Mouse (Mus musculus): ENCODE measurements at regions not wholly inside any gene's neighbourhood (a gene's known extent, or its start where the extent isn't known, plus 50 kb on each side); places are given as distances from the start of the nearest gene placed in this dataset.
A peak's percentile ranks its signal among the peaks of the same experiment; 100 is the strongest.

DNA sequence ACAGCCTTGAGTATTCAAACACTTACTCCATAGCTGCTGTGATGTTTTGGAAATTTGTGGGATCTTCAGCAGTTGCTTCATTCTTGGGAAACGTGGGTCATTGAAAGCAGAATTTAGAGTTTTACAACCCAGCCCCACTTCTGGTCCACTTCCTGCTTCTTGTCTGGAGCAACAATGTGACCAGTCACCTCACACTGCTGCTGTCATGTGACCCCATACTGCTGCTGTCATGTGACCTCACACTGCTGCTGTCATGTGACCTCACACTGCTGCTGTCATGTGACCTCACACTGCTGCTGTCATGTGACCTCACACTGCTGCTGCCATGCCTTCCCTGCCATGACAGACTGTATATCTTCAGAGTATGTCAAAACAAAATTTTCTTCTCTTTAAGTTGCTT lies 497.7 kb downstream of the Nuf2 start:
- no peak overlapping the region for H3K4me3 ChIP-seq (ENCODE audit: low read length)
- H3K9me3 ChIP-seq (ENCODE audit: control insufficient read depth, low read length) = no peaks in the 10 kb centered on the region
- 88% methylated on average over 1 of the region's 1 CpGs for WGBS
- H3K4me2 ChIP-seq (replicated peaks; ENCODE audit: low read depth, low read length) = no peak overlapping the region
- H3K9ac ChIP-seq (ENCODE audit: low read depth, low read length) = no peak overlapping the region
- ATAC-seq (ENCODE audit: low FRiP score, low TSS enrichment) = no peak
- no peak overlapping the region for H3K27ac ChIP-seq (ENCODE audit: low read depth, low read length)
- no peaks in the 10 kb centered on the region for H3K36me3 ChIP-seq (ENCODE audit: control insufficient read depth, insufficient read depth, low read length)
- H3K4me1 ChIP-seq (ENCODE audit: control insufficient read depth, insufficient read depth, low read length) = no peaks in the 10 kb centered on the region
- H3K27me3 ChIP-seq (ENCODE audit: control insufficient read depth, insufficient read depth, low read length) = no peaks in the 10 kb centered on the region

DNA sequence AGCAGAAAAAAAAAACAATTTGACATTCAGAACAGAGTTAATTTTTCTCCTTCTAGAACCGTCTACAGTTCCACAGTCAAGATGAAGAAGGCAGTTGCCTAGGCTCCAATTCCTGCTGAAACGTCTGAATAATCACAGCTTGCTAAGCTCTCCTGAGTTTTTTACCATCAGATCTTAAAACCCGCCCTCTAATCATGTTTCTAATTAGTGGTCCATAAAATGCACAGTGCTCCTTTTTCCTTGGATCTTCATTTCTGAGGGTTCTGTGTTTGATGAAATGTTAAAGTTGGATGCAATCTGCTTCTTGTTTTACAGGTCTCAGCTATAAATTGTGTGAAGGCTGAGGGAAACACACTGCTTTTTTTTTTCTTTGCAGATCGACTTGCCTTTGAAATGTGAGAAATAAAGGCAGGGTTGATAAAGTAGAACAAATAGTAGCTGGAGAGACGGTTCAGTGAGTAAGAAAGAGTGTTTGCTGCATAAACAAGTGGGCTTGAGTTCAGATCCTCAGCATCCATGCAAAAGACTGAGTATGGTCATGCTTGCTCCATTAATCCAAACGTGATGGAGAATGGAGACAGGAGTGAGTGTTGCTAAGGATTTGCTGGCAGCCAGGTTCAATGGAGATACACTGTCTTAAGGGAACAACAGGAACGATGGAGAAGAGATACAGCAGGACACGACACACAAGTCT lies 499.3 kb downstream of the Nuf2 start:
- Histone ChIP-seq H3K9me3 (ENCODE audit: control insufficient read depth, low read length) (no peaks in the 10 kb centered on the region), H3K9ac (ENCODE audit: low read depth, low read length) (no peak overlapping the region), H3K4me2 (replicated peaks; ENCODE audit: low read depth, low read length) (no peak overlapping the region), H3K4me3 (ENCODE audit: low read length) (no peak overlapping the region), H3K4me1 (ENCODE audit: control insufficient read depth, insufficient read depth, low read length) (no peaks in the 10 kb centered on the region), H3K27ac (ENCODE audit: low read depth, low read length) (no peak overlapping the region), H3K27me3 (ENCODE audit: control insufficient read depth, insufficient read depth, low read length) (no peaks in the 10 kb centered on the region), H3K36me3 (ENCODE audit: control insufficient read depth, insufficient read depth, low read length) (no peaks in the 10 kb centered on the region)
- 35% methylated on average over 8 of the region's 8 CpGs for WGBS
- peak; percentile 66; the same call in 1 of the 2 replicates for ATAC-seq (ENCODE audit: low FRiP score, low TSS enrichment)

DNA sequence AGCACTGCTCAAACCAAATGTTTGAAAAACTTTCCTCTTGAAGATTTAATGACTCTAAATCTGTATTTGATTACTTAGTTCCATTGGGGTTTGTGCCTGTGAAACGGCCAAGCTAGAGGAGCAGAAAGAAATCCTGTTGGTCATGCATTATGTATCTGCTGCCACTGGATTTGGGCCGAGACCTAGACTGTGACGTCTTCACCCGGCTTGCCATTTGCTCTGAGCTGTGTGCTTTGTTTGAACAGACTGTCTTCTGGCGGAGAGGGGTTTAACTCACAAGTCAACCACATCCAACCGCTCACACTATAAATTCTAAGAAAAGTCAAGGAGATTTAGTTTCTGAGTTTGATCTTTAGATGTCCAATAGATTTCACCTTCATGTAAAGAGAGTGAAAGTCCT lies 503.6 kb downstream of the Nuf2 start:
- Histone ChIP-seq H3K36me3 (ENCODE audit: control insufficient read depth, insufficient read depth, low read length) (no peaks in the 10 kb centered on the region), H3K9me3 (ENCODE audit: control insufficient read depth, low read length) (no peaks in the 10 kb centered on the region), H3K27me3 (ENCODE audit: control insufficient read depth, insufficient read depth, low read length) (no peaks in the 10 kb centered on the region), H3K9ac (ENCODE audit: low read depth, low read length) (no peak overlapping the region), H3K4me3 (ENCODE audit: low read length) (no peak overlapping the region), H3K4me1 (ENCODE audit: control insufficient read depth, insufficient read depth, low read length) (no peaks in the 10 kb centered on the region), H3K4me2 (replicated peaks; ENCODE audit: low read depth, low read length) (no peak overlapping the region), H3K27ac (ENCODE audit: low read depth, low read length) (no peak overlapping the region)
- WGBS = 68% methylated on average over 6 of the region's 6 CpGs
- no peak for ATAC-seq (ENCODE audit: low FRiP score, low TSS enrichment)

DNA sequence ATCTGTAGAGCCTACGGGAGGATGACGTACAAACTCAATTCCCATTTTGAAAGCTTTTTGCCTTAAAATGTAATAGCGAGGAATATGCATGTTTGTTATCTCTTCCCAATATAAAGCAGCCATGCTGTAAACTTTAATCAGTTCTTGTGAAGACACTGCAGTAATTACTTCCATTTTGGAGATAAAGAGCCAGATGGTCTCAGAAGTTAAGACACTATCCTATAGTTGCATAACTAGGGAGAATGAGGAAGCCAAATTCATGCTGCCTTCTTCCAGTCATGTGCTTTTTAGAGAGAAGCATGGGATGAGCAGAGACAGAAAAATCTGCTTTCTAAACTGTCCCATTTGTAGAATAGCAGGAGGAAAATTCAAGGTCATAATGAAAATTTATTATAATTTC lies 504.0 kb downstream of the Nuf2 start:
- H3K4me1 ChIP-seq (ENCODE audit: control insufficient read depth, insufficient read depth, low read length) = no peaks in the 10 kb centered on the region
- H3K36me3 ChIP-seq (ENCODE audit: control insufficient read depth, insufficient read depth, low read length) = no peaks in the 10 kb centered on the region
- H3K9ac ChIP-seq (ENCODE audit: low read depth, low read length) = no peak overlapping the region
- H3K27me3 ChIP-seq (ENCODE audit: control insufficient read depth, insufficient read depth, low read length) = no peaks in the 10 kb centered on the region
- ATAC-seq (ENCODE audit: low FRiP score, low TSS enrichment) = no peak
- H3K4me3 ChIP-seq (ENCODE audit: low read length) = no peak overlapping the region
- H3K9me3 ChIP-seq (ENCODE audit: control insufficient read depth, low read length) = no peaks in the 10 kb centered on the region
- H3K27ac ChIP-seq (ENCODE audit: low read depth, low read length) = no peak overlapping the region
- WGBS = 91% methylated on average over 3 of the region's 3 CpGs
- H3K4me2 ChIP-seq (replicated peaks; ENCODE audit: low read depth, low read length) = no peak overlapping the region

GRCm38 (mm10) chr1:169024531-169024930 lies 506.7 kb downstream of the Nuf2 start:
- Histone ChIP-seq H3K36me3 (ENCODE audit: control insufficient read depth, insufficient read depth, low read length) (no peaks in the 10 kb centered on the region), H3K4me2 (replicated peaks; ENCODE audit: low read depth, low read length) (no peak overlapping the region), H3K4me1 (ENCODE audit: control insufficient read depth, insufficient read depth, low read length) (no peaks in the 10 kb centered on the region), H3K4me3 (ENCODE audit: low read length) (no peak overlapping the region), H3K27me3 (ENCODE audit: control insufficient read depth, insufficient read depth, low read length) (no peaks in the 10 kb centered on the region), H3K9ac (ENCODE audit: low read depth, low read length) (no peak overlapping the region), H3K27ac (ENCODE audit: low read depth, low read length) (no peak overlapping the region), H3K9me3 (ENCODE audit: control insufficient read depth, low read length) (no peaks in the 10 kb centered on the region)
- ATAC-seq (ENCODE audit: low FRiP score, low TSS enrichment) = no peak
- 83% methylated on average over 4 of the region's 4 CpGs for WGBS

DNA sequence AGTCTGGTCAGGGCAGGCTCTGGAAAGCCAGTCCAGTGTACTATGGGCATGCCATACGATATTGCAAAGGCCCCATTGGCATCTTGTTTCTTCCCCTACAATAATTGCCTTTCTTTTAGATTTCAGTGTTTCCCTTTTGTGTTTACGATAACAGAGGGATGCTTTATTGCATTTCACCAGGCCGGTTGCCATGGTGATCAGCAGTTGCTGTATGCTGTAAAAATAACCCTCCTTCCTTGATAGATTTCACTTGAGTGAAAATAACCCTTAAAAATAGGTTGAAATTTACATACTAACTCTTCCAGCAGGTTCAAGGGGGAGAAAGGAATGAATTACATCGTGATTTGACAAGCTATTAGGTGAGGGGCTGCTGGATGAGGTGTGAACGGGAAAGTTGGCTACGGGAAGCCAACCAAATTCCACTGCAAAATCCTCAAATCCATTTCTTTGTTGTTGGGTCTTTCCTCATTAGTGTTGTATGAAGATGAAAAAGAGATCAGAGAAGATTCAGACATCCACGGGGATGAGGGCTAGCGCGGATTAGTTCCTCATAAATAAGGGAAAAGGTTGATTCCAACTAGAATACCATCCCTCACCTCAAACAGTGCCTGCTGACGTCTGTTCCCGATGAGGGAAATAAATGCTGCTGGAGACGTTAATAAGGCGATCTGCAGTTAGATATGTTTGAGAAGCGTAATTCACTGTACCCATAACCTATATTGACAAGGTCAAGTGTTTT lies 539.6 kb downstream of the Nuf2 start:
- no peak overlapping the region for H3K9ac ChIP-seq (ENCODE audit: low read depth, low read length)
- H3K4me1 ChIP-seq (ENCODE audit: control insufficient read depth, insufficient read depth, low read length) = no peaks in the 10 kb centered on the region
- no peak for ATAC-seq (ENCODE audit: low FRiP score, low TSS enrichment)
- no peaks in the 10 kb centered on the region for H3K36me3 ChIP-seq (ENCODE audit: control insufficient read depth, insufficient read depth, low read length)
- WGBS = 77% methylated on average over 14 of the region's 14 CpGs
- no peak overlapping the region for H3K4me2 ChIP-seq (replicated peaks; ENCODE audit: low read depth, low read length)
- H3K27ac ChIP-seq (ENCODE audit: low read depth, low read length) = no peak overlapping the region
- H3K27me3 ChIP-seq (ENCODE audit: control insufficient read depth, insufficient read depth, low read length) = no peaks in the 10 kb centered on the region
- H3K9me3 ChIP-seq (ENCODE audit: control insufficient read depth, low read length) = no peaks in the 10 kb centered on the region
- H3K4me3 ChIP-seq (ENCODE audit: low read length) = no peak overlapping the region

GRCm38 (mm10) chr1:168975037-168975698 lies 543.1 kb upstream of the Pbx1 start:
- no peaks in the 10 kb centered on the region for H3K9me3 ChIP-seq (ENCODE audit: control insufficient read depth, low read length)
- H3K27me3 ChIP-seq (ENCODE audit: control insufficient read depth, insufficient read depth, low read length) = no peaks in the 10 kb centered on the region
- ATAC-seq (ENCODE audit: low FRiP score, low TSS enrichment) = peak; percentile 83
- H3K4me2 ChIP-seq (replicated peaks; ENCODE audit: low read depth, low read length) = no peak overlapping the region
- no peak overlapping the region for H3K4me3 ChIP-seq (ENCODE audit: low read length)
- 23% methylated on average over 8 of the region's 8 CpGs for WGBS
- peaks cover 5% of the 10 kb centered on the region; the same call in 1 of the 2 replicates for H3K4me1 ChIP-seq (ENCODE audit: control insufficient read depth, insufficient read depth, low read length)
- H3K27ac ChIP-seq (ENCODE audit: low read depth, low read length) = peak overlapping the region; percentile 44; the same call in 1 of the 2 replicates
- H3K36me3 ChIP-seq (ENCODE audit: control insufficient read depth, insufficient read depth, low read length) = no peaks in the 10 kb centered on the region
- no peak overlapping the region for H3K9ac ChIP-seq (ENCODE audit: low read depth, low read length)

GRCm38 (mm10) chr1:168969402-168969801 lies 537.3 kb upstream of the Pbx1 start:
- Histone ChIP-seq H3K4me3 (ENCODE audit: low read length) (no peak overlapping the region), H3K4me2 (replicated peaks; ENCODE audit: low read depth, low read length) (no peak overlapping the region; the same call in 1 of the 2 replicates), H3K4me1 (ENCODE audit: control insufficient read depth, insufficient read depth, low read length) (no peaks in the 10 kb centered on the region), H3K27me3 (ENCODE audit: control insufficient read depth, insufficient read depth, low read length) (no peaks in the 10 kb centered on the region), H3K27ac (ENCODE audit: low read depth, low read length) (peak overlapping the region; percentile 42; the same call in 1 of the 2 replicates), H3K36me3 (ENCODE audit: control insufficient read depth, insufficient read depth, low read length) (no peaks in the 10 kb centered on the region), H3K9me3 (ENCODE audit: control insufficient read depth, low read length) (no peaks in the 10 kb centered on the region), H3K9ac (ENCODE audit: low read depth, low read length) (no peak overlapping the region)
- ATAC-seq (ENCODE audit: low FRiP score, low TSS enrichment) = peak; percentile 60
- 29% methylated on average over 5 of the region's 5 CpGs for WGBS

DNA sequence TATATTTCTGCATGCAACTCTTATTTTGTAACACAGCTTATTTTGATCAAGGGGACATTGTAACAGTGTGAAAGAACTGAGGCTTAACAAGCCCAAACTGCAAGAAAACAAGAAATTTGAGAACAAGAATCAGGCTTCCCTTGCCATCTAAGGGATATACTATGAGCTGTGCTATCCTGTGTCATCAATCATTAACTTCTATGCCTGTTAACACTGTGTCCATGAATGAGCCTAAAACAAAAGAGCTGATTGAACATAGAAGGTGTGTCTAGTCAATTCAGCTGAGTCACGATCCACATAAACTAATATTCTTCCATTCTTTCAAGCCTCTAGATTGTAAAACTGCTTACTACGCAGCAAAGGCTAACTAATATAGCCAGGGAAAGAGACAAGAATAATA lies 535.3 kb upstream of the Pbx1 start:
- no peaks in the 10 kb centered on the region for H3K9me3 ChIP-seq (ENCODE audit: control insufficient read depth, low read length)
- H3K27ac ChIP-seq (ENCODE audit: low read depth, low read length) = no peak overlapping the region
- no peak for ATAC-seq (ENCODE audit: low FRiP score, low TSS enrichment)
- no peak overlapping the region for H3K4me2 ChIP-seq (replicated peaks; ENCODE audit: low read depth, low read length)
- no peak overlapping the region for H3K4me3 ChIP-seq (ENCODE audit: low read length)
- 83% methylated on average over 2 of the region's 2 CpGs for WGBS
- H3K36me3 ChIP-seq (ENCODE audit: control insufficient read depth, insufficient read depth, low read length) = no peaks in the 10 kb centered on the region
- H3K9ac ChIP-seq (ENCODE audit: low read depth, low read length) = no peak overlapping the region
- no peaks in the 10 kb centered on the region for H3K27me3 ChIP-seq (ENCODE audit: control insufficient read depth, insufficient read depth, low read length)
- no peaks in the 10 kb centered on the region for H3K4me1 ChIP-seq (ENCODE audit: control insufficient read depth, insufficient read depth, low read length)
